Mouse (Mus musculus) forebrain, postnatal 0 days (tissue): ENCODE measurements around the gene Ccdc146. TPM values are rescaled to one million over a fixed set of nuclear protein-coding genes. Genes with fewer than 3 reads are reported as not detected.

Source experiments
- ATAC-seq: fragments of 200-750 bp; cut with Nextera tagmentation; 2 replicates; pipeline ENCODE4 v1.8.0; 2017; ENCODE audit warnings: mild to moderate bottlenecking, moderate library complexity
- DNase-seq: peaks from one replicate; pipeline ENCODE4 v3.0.0-alpha.2; 2015
- H3K27ac ChIP-seq: fragments of 300-500 bp; sonication (generic); 2 replicates; pipeline ENCODE4 v1.5.1; 2014; ENCODE audit warnings: low read depth, mild to moderate bottlenecking, antibody characterized with exemption, low read length, moderate library complexity, mixed read lengths
- H3K27me3 ChIP-seq: fragments of 300-500 bp; sonication (generic); 2 replicates; pipeline ENCODE4 v1.6.1; 2014; ENCODE audit warnings: mild to moderate bottlenecking, low read length, mixed read lengths; ENCODE audit not compliant: insufficient read depth
- H3K36me3 ChIP-seq: fragments of 300-500 bp; sonication (generic); 2 replicates; pipeline ENCODE4 v1.6.1; 2014; ENCODE audit warnings: mild to moderate bottlenecking, moderate library complexity; ENCODE audit not compliant: insufficient read depth
- H3K4me1 ChIP-seq: fragments of 300-500 bp; sonication (generic); 2 replicates; pipeline ENCODE4 v1.6.1; 2014; ENCODE audit warnings: antibody characterized with exemption; ENCODE audit not compliant: insufficient read depth
- H3K4me2 ChIP-seq: fragments of 300-500 bp; sonication (generic); 2 replicates; pipeline ENCODE4 v1.6.1; 2014; ENCODE audit warnings: low read depth, mild to moderate bottlenecking, moderate library complexity
- H3K4me3 ChIP-seq: fragments of 300-500 bp; sonication (generic); 2 replicates; pipeline ENCODE4 v1.5.1; 2014; ENCODE audit warnings: low read depth, low read length, mixed read lengths
- H3K9ac ChIP-seq: fragments of 300-500 bp; sonication (generic); 2 replicates; pipeline ENCODE4 v1.6.1; 2014; ENCODE audit warnings: mild to moderate bottlenecking
- H3K9me3 ChIP-seq: fragments of 300-500 bp; sonication (generic); 2 replicates; pipeline ENCODE4 v1.6.1; 2016; ENCODE audit warnings: low read length
- CTCF ChIP-seq: sonication (generic); IDR thresholded peaks from 2 replicates; pipeline ENCODE4 v1.5.1; 2016; ENCODE audit warnings: antibody characterized with exemption, control low read depth, low read depth
- WGBS: fragments of 180-500 bp; shearing (Covaris S2); extraction: QIAGEN DNeasy Blood & Tissue Kit; methylation state at CpG from one replicate; pipeline ENCODE4 v1.1.7; 2014; 5-methylcytosine and 5-hydroxymethylcytosine counted together
- polyA plus RNA-seq: library from polyadenylated mRNA; unstranded; fragments of >200 nt; fragmentation: Nextera tagmentation; extraction: Ambion mirVana; gene quantifications from 2 replicates; pipeline ENCODE4 v1.2.1, GENCODE M21; 2015
- total RNA-seq: library from RNA; depleted of rRNA; stranded (reverse); fragments of >200 nt; gene quantifications from 2 replicates; pipeline ENCODE4 v1.2.3, GENCODE M21; 2014

The Ccdc146 gene
- total and polyA plus RNA-seq, 2 experiments from 2014 or later = 1.1 to 1.7 TPM

GRCm38 (mm10) chr5:21386432-21386831, 38.0 kb downstream of the Ccdc146 start:
- Histone ChIP-seq H3K36me3 (no peaks in the 10 kb centered on the region), H3K9ac (no peak overlapping the region), H3K4me1 (no peaks in the 10 kb centered on the region), H3K27me3 (no peaks in the 10 kb centered on the region), H3K4me2 (no peak overlapping the region), H3K27ac (no peak overlapping the region), H3K4me3 (no peak overlapping the region), H3K9me3 (no peaks in the 10 kb centered on the region)
- ATAC-seq (no peak), DNase-seq (no peak)
- TF ChIP-seq CTCF = no peak
- 90% methylated on average over 4 of the region's 4 CpGs for whole genome bisulfite sequencing

GRCm38 (mm10) chr5:21384976-21385375, 39.5 kb downstream of the Ccdc146 start:
- H3K27ac ChIP-seq = no peak overlapping the region
- no peaks in the 10 kb centered on the region for H3K27me3 ChIP-seq
- DNase-seq = no peak
- TF ChIP-seq CTCF = no peak
- H3K36me3 ChIP-seq = no peaks in the 10 kb centered on the region
- H3K4me3 ChIP-seq = no peak overlapping the region
- no peak overlapping the region for H3K4me2 ChIP-seq
- 93% methylated on average over 9 of the region's 9 CpGs for WGBS
- ATAC-seq = no peak
- H3K4me1 ChIP-seq = no peaks in the 10 kb centered on the region
- no peak overlapping the region for H3K9ac ChIP-seq
- H3K9me3 ChIP-seq = no peaks in the 10 kb centered on the region

- Histone ChIP-seq H3K9ac (no peak overlapping the region), H3K9me3 (no peaks in the 10 kb centered on the region), H3K27ac (no peak overlapping the region), H3K4me1 (no peaks in the 10 kb centered on the region), H3K4me3 (no peak overlapping the region), H3K4me2 (no peak overlapping the region), H3K36me3 (no peaks in the 10 kb centered on the region), H3K27me3 (no peaks in the 10 kb centered on the region)
- 84% methylated on average over 13 of the region's 13 CpGs for WGBS
- ATAC-seq (no peak), DNase-seq (no peak)
- no peak for TF ChIP-seq CTCF
These were observed 40.1 kb downstream of the Ccdc146 start for GRCm38 (mm10) chr5:21384252-21384960.

- TF ChIP-seq CTCF = no peak
- 45% methylated on average over 14 of the region's 14 CpGs for WGBS
- H3K9ac ChIP-seq = no peak overlapping the region
These were observed 40.9 kb downstream of the Ccdc146 start for GRCm38 (mm10) chr5:21383392-21384251.

GRCm38 (mm10) chr5:21382678-21383077, 41.8 kb downstream of the Ccdc146 start:
- H3K9me3 ChIP-seq = no peaks in the 10 kb centered on the region
- no peaks in the 10 kb centered on the region for H3K27me3 ChIP-seq
- no peak overlapping the region for H3K4me2 ChIP-seq
- H3K4me3 ChIP-seq = no peak overlapping the region
- no peak overlapping the region for H3K27ac ChIP-seq
- ATAC-seq (no peak), DNase-seq (no peak)
- TF ChIP-seq CTCF = no peak
- H3K36me3 ChIP-seq = no peaks in the 10 kb centered on the region
- H3K9ac ChIP-seq = no peak overlapping the region
- 73% methylated on average over 6 of the region's 6 CpGs for WGBS
- no peaks in the 10 kb centered on the region for H3K4me1 ChIP-seq

More at GRCm38 (mm10) chr5:21383392-21384251, 40.9 kb downstream of the Ccdc146 start:
- H3K4me1 ChIP-seq = no peaks in the 10 kb centered on the region
- no peaks in the 10 kb centered on the region for H3K36me3 ChIP-seq
- H3K27ac ChIP-seq = no peak overlapping the region
- H3K4me3 ChIP-seq = no peak overlapping the region
- no peaks in the 10 kb centered on the region for H3K9me3 ChIP-seq
- ATAC-seq = no peak
- DNase-seq = no peak
- H3K27me3 ChIP-seq = no peaks in the 10 kb centered on the region
- H3K4me2 ChIP-seq = no peak overlapping the region

- Histone ChIP-seq H3K4me3 (no peak overlapping the region), H3K4me1 (no peaks in the 10 kb centered on the region), H3K9ac (no peak overlapping the region), H3K27ac (no peak overlapping the region), H3K4me2 (no peak overlapping the region), H3K36me3 (no peaks in the 10 kb centered on the region), H3K27me3 (no peaks in the 10 kb centered on the region), H3K9me3 (no peaks in the 10 kb centered on the region)
- DNase-seq (no peak), ATAC-seq (no peak)
- no peak for TF ChIP-seq CTCF
- 61% methylated on average over 6 of the region's 6 CpGs for WGBS
These were observed 42.5 kb downstream of the Ccdc146 start for GRCm38 (mm10) chr5:21381986-21382385.

- H3K4me3 ChIP-seq = no peak overlapping the region
- no peak overlapping the region for H3K4me2 ChIP-seq
- no peak overlapping the region for H3K9ac ChIP-seq
- no peak for TF ChIP-seq CTCF
- no peaks in the 10 kb centered on the region for H3K4me1 ChIP-seq
- H3K36me3 ChIP-seq = no peaks in the 10 kb centered on the region
- WGBS = 72% methylated on average over 2 of the region's 2 CpGs
- no peak for DNase-seq
- H3K9me3 ChIP-seq = no peaks in the 10 kb centered on the region
- no peaks in the 10 kb centered on the region for H3K27me3 ChIP-seq
- H3K27ac ChIP-seq = no peak overlapping the region
- ATAC-seq = no peak
These were observed 46.1 kb downstream of the Ccdc146 start for GRCm38 (mm10) chr5:21378397-21378796.
